Mouse (Mus musculus): ENCODE measurements around the gene Dcaf7. TPM values are rescaled to one million over a fixed set of nuclear protein-coding genes. Genes with fewer than 3 reads are reported as not detected.

Gene Dcaf7
- polyA plus RNA-seq, 1 experiment, result 38.9 TPM

DNA sequence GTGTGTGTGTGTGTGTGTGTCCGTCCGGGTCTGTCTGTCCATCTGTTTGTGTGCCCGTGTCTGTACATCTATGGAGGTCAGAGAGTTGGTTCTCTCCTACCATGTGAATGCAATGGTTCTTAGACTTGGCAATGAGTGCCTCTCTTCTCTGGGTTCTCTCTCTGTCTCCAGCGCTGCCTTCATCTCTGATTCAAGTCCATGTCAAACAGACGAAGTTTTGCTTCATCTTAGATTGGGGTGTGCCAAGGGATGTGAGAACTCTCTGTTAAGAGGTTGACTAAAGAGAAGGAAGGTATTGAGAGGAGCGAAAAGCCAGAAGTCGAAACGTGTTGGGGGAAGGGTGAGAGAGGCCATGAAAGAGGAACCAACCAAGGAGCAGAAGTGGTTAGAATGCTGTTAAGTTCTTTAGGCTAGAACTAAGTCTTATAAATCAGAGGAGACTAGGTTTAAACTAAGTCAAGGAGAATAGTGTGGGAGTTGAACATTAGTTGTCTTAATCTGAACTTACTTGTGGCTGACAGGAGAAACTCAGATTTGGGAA is 69.4 kb downstream of the Dcaf7 start:
- no peak for DNase-seq (ENCODE audit: low spot score)

Other genes with a start within 250 kb of the Dcaf7 start
- 25.2 and 26.9 TPM in 2 replicates for gene Cyb561, start 83.5 kb upstream of the Dcaf7 start, polyA plus RNA-seq (2012; rRNA removed)
- 13.6 and 16.5 TPM in 2 replicates for gene Ace, start 68.9 kb upstream of the Dcaf7 start, polyA plus RNA-seq (2012; rRNA removed)
- gene Ace3, start 42.2 kb upstream of the Dcaf7 start, polyA plus RNA-seq (2012; rRNA removed), result not detected in 2 replicates
- 0.04 TPM in 2 replicates for gene Kcnh6, start 28.7 kb upstream of the Dcaf7 start, polyA plus RNA-seq (2012; rRNA removed)
- gene Taco1, start 29.2 kb downstream of the Dcaf7 start, polyA plus RNA-seq (2012; rRNA removed), result 11.3 and 13.1 TPM in 2 replicates
- 38.1 and 39.1 TPM in 2 replicates for gene Map3k3, start 47.7 kb downstream of the Dcaf7 start, polyA plus RNA-seq (2012; rRNA removed)
- gene Gm10840, start 124.0 kb downstream of the Dcaf7 start, polyA plus RNA-seq (2012; rRNA removed), result not detected in 2 replicates
- gene Limd2, start 124.0 kb downstream of the Dcaf7 start, polyA plus RNA-seq (2012; rRNA removed), result 14.8 and 16.5 TPM in 2 replicates
- 27.1 and 29.6 TPM in 2 replicates for gene Strada, start 165.3 kb downstream of the Dcaf7 start, polyA plus RNA-seq (2012; rRNA removed)
- gene Ccdc47, start 179.5 kb downstream of the Dcaf7 start, polyA plus RNA-seq (2012; rRNA removed), result 61.2 and 68.6 TPM in 2 replicates
- 29.2 and 34.3 TPM in 2 replicates for gene Ddx42, start 180.1 kb downstream of the Dcaf7 start, polyA plus RNA-seq (2012; rRNA removed)
- gene Ftsj3, start 219.2 kb downstream of the Dcaf7 start, polyA plus RNA-seq (2012; rRNA removed), result 26.7 and 27.0 TPM in 2 replicates
- gene Psmc5, start 219.3 kb downstream of the Dcaf7 start, polyA plus RNA-seq (2012; rRNA removed), result 152 and 156 TPM in 2 replicates
- 105 and 110 TPM in 2 replicates for gene Smarcd2, start 236.1 kb downstream of the Dcaf7 start, polyA plus RNA-seq (2012; rRNA removed)
- gene Tcam1, start 239.8 kb downstream of the Dcaf7 start, polyA plus RNA-seq (2012; rRNA removed), result 0.11 and 0.19 TPM in 2 replicates

Measured in urinary bladder, adult 2 months (tissue).